Mouse (Mus musculus): ENCODE data around the gene Kpna3.

DNA sequence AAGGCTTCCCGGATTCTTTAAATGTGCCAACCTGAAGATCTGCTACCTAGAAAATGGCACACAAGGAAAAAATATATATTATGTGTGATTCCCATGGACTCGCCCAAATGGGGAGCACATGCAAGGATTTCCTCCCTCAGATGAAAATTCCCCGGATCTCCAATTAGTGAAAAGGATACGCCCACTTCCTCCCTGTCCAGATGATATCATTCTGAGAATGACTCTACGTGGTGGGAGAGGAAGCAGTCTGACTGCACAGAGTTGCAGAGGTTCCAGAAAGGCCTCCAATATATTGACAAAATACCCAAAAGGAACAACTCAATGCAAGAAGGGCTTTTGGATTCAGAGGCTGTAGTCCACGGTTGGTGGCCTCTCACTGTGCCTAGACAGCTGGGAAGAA is 12.8 kb upstream of the Kpna3 start:
- TF ChIP-seq MAFK (IDR thresholded peaks at IDR 0.05; ENCODE audit: insufficient read depth, low read depth, low read length): no peak
- TF ChIP-seq CHD2 (IDR thresholded peaks at IDR 0.05; ENCODE audit: low read depth, low read length): no peak
